Mouse (Mus musculus): ENCODE data around the gene Filip1.

The Filip1 gene

GRCm38 (mm10) chr9:79971619-79972018, 41.0 kb downstream of the Filip1 start:
- Histone ChIP-seq H3K36me3 (ENCODE audit: control insufficient read depth, insufficient read depth, low read length, poor library complexity, severe bottlenecking) (no peaks in the 10 kb centered on the region), H3K27me3 (ENCODE audit: control insufficient read depth, insufficient read depth, low read length, poor library complexity, severe bottlenecking) (no peaks in the 10 kb centered on the region; the same call in 1 of the 2 replicates)
- DNase-seq (ENCODE audit: low read depth, low spot score) = no peak

GRCm38 (mm10) chr9:79970659-79971118, 42.0 kb downstream of the Filip1 start:
- no peaks in the 10 kb centered on the region; the same call in 1 of the 2 replicates for H3K27me3 ChIP-seq (ENCODE audit: control insufficient read depth, insufficient read depth, low read length, poor library complexity, severe bottlenecking)
- no peaks in the 10 kb centered on the region for H3K36me3 ChIP-seq (ENCODE audit: control insufficient read depth, insufficient read depth, low read length, poor library complexity, severe bottlenecking)
- DNase-seq (ENCODE audit: low read depth, low spot score) = peak; percentile 8

GRCm38 (mm10) chr9:79969544-79969943, 43.1 kb downstream of the Filip1 start:
- Histone ChIP-seq H3K27me3 (ENCODE audit: control insufficient read depth, insufficient read depth, low read length, poor library complexity, severe bottlenecking) (no peaks in the 10 kb centered on the region; the same call in 1 of the 2 replicates), H3K36me3 (ENCODE audit: control insufficient read depth, insufficient read depth, low read length, poor library complexity, severe bottlenecking) (no peaks in the 10 kb centered on the region)
- no peak for DNase-seq (ENCODE audit: low read depth, low spot score)

GRCm38 (mm10) chr9:79966711-79967487, 45.8 kb downstream of the Filip1 start:
- Histone ChIP-seq H3K36me3 (ENCODE audit: control insufficient read depth, insufficient read depth, low read length, poor library complexity, severe bottlenecking) (no peaks in the 10 kb centered on the region), H3K27me3 (ENCODE audit: control insufficient read depth, insufficient read depth, low read length, poor library complexity, severe bottlenecking) (no peaks in the 10 kb centered on the region)
- DNase-seq (ENCODE audit: low read depth, low spot score) = no peak

GRCm38 (mm10) chr9:79965600-79966392, 46.9 kb downstream of the Filip1 start:
- no peak for DNase-seq (ENCODE audit: low read depth, low spot score)
- Histone ChIP-seq H3K36me3 (ENCODE audit: control insufficient read depth, insufficient read depth, low read length, poor library complexity, severe bottlenecking) (no peaks in the 10 kb centered on the region), H3K27me3 (ENCODE audit: control insufficient read depth, insufficient read depth, low read length, poor library complexity, severe bottlenecking) (no peaks in the 10 kb centered on the region)

- DNase-seq (ENCODE audit: low read depth, low spot score) = no peak
- no peaks in the 10 kb centered on the region for H3K36me3 ChIP-seq (ENCODE audit: control insufficient read depth, insufficient read depth, low read length, poor library complexity, severe bottlenecking)
Measured at GRCm38 (mm10) chr9:79965003-79965402, 47.6 kb downstream of the Filip1 start.

GRCm38 (mm10) chr9:79961630-79962285, 50.9 kb downstream of the Filip1 start:
- Histone ChIP-seq H3K27me3 (ENCODE audit: control insufficient read depth, insufficient read depth, low read length, poor library complexity, severe bottlenecking) (no peaks in the 10 kb centered on the region), H3K36me3 (ENCODE audit: control insufficient read depth, insufficient read depth, low read length, poor library complexity, severe bottlenecking) (no peaks in the 10 kb centered on the region)
- DNase-seq (ENCODE audit: low read depth, low spot score) = no peak

More at GRCm38 (mm10) chr9:79965003-79965402, 47.6 kb downstream of the Filip1 start:
- no peaks in the 10 kb centered on the region for H3K27me3 ChIP-seq (ENCODE audit: control insufficient read depth, insufficient read depth, low read length, poor library complexity, severe bottlenecking)

- H3K36me3 ChIP-seq (ENCODE audit: control insufficient read depth, insufficient read depth, low read length, poor library complexity, severe bottlenecking) = no peaks in the 10 kb centered on the region
- no peaks in the 10 kb centered on the region for H3K27me3 ChIP-seq (ENCODE audit: control insufficient read depth, insufficient read depth, low read length, poor library complexity, severe bottlenecking)
- DNase-seq (ENCODE audit: low read depth, low spot score) = no peak
Measured at GRCm38 (mm10) chr9:79960453-79960852, 52.2 kb downstream of the Filip1 start.

- Histone ChIP-seq H3K36me3 (ENCODE audit: control insufficient read depth, insufficient read depth, low read length, poor library complexity, severe bottlenecking) (no peaks in the 10 kb centered on the region), H3K27me3 (ENCODE audit: control insufficient read depth, insufficient read depth, low read length, poor library complexity, severe bottlenecking) (no peaks in the 10 kb centered on the region)
- no peak for DNase-seq (ENCODE audit: low read depth, low spot score)
Measured at GRCm38 (mm10) chr9:79958395-79958794, 54.3 kb downstream of the Filip1 start.

GRCm38 (mm10) chr9:79954944-79955343, 57.7 kb downstream of the Filip1 start:
- H3K36me3 ChIP-seq (ENCODE audit: control insufficient read depth, insufficient read depth, low read length, poor library complexity, severe bottlenecking) = no peaks in the 10 kb centered on the region
- DNase-seq (ENCODE audit: low read depth, low spot score) = no peak
- no peaks in the 10 kb centered on the region for H3K27me3 ChIP-seq (ENCODE audit: control insufficient read depth, insufficient read depth, low read length, poor library complexity, severe bottlenecking)

- no peak for DNase-seq (ENCODE audit: low read depth, low spot score)
- no peaks in the 10 kb centered on the region for H3K36me3 ChIP-seq (ENCODE audit: control insufficient read depth, insufficient read depth, low read length, poor library complexity, severe bottlenecking)
- H3K27me3 ChIP-seq (ENCODE audit: control insufficient read depth, insufficient read depth, low read length, poor library complexity, severe bottlenecking) = no peaks in the 10 kb centered on the region
Measured at GRCm38 (mm10) chr9:79951984-79952383, 60.7 kb downstream of the Filip1 start.

- Histone ChIP-seq H3K36me3 (ENCODE audit: control insufficient read depth, insufficient read depth, low read length, poor library complexity, severe bottlenecking) (no peaks in the 10 kb centered on the region), H3K27me3 (ENCODE audit: control insufficient read depth, insufficient read depth, low read length, poor library complexity, severe bottlenecking) (no peaks in the 10 kb centered on the region)
- DNase-seq (ENCODE audit: low read depth, low spot score) = peak; percentile 17
Measured at GRCm38 (mm10) chr9:79951339-79951738, 61.3 kb downstream of the Filip1 start.

- no peak for DNase-seq (ENCODE audit: low read depth, low spot score)
- Histone ChIP-seq H3K36me3 (ENCODE audit: control insufficient read depth, insufficient read depth, low read length, poor library complexity, severe bottlenecking) (no peaks in the 10 kb centered on the region), H3K27me3 (ENCODE audit: control insufficient read depth, insufficient read depth, low read length, poor library complexity, severe bottlenecking) (no peaks in the 10 kb centered on the region)
Measured at GRCm38 (mm10) chr9:79950666-79951065, 62.0 kb downstream of the Filip1 start.

GRCm38 (mm10) chr9:79950038-79950437, 62.6 kb downstream of the Filip1 start:
- Histone ChIP-seq H3K27me3 (ENCODE audit: control insufficient read depth, insufficient read depth, low read length, poor library complexity, severe bottlenecking) (no peaks in the 10 kb centered on the region), H3K36me3 (ENCODE audit: control insufficient read depth, insufficient read depth, low read length, poor library complexity, severe bottlenecking) (no peaks in the 10 kb centered on the region)
- DNase-seq (ENCODE audit: low read depth, low spot score) = no peak

GRCm38 (mm10) chr9:79948376-79948775, 64.3 kb downstream of the Filip1 start:
- H3K27me3 ChIP-seq (ENCODE audit: control insufficient read depth, insufficient read depth, low read length, poor library complexity, severe bottlenecking) = no peaks in the 10 kb centered on the region
- no peak for DNase-seq (ENCODE audit: low read depth, low spot score)
- no peaks in the 10 kb centered on the region for H3K36me3 ChIP-seq (ENCODE audit: control insufficient read depth, insufficient read depth, low read length, poor library complexity, severe bottlenecking)

Measured in splenic B cell, adult 2 months (primary cell).